In the genomic region with DNA sequence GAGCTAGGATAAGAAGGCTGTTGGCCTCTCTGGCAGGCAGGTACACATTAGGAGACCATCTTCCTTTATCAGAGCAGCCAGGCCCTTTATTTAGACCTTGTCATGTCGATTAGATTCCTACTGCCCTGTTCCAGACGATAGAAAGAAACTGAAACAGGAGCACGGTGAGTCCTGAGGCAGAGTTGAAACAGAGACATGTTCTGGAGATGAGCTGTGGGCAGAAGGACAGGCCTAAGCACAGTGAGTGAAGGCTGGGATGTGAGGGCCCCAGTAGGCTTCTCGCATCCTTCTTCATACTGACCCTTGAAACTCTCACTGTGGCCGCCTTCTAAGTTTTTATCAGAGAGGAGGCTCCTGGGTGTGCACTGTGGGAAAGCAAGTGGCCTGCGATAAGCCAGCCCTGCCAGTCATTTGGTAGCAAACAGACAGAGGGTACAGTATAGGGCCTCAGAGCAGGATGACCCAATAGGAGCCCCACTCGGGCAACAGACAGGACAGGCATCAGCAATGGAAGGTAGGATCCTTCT, we compare ENCODE assay signal across 1 mouse cellular context.
TF ChIP-seq lines count a peak whose summit lies in the region.

No protein-coding gene starts in this region.

TF ChIP-seq in MEL, 35 proteins besides CTCF, POLR2A, EP300 and RAD21 (continued from another document):
- peak; percentile 54; the same call in 1 of the 2 replicates for TF ChIP-seq MXI1 (IDR thresholded peaks at IDR 0.05; ENCODE audit: low read depth, low read length)
- TF ChIP-seq MYC (IDR thresholded peaks at IDR 0.05; ENCODE audit: low read depth, low read length), result no peak
- no peak for TF ChIP-seq POLR2AphosphoS2 (IDR thresholded peaks at IDR 0.05; ENCODE audit: low read length)
- no peak for TF ChIP-seq MEF2A (IDR thresholded peaks at IDR 0.05; ENCODE audit: extremely low read depth, insufficient replicate concordance, low read depth, low read length, poor library complexity, severe bottlenecking)
- no peak for TF ChIP-seq USF1 (IDR thresholded peaks at IDR 0.05; ENCODE audit: low read depth, low read length)
- 0 out of 2 replicates have a peak, but pooled peaks have one; percentile 14 for TF ChIP-seq ZNF384 (IDR thresholded peaks at IDR 0.05; ENCODE audit: low read depth, low read length)
- peak; percentile 76 for TF ChIP-seq TAL1 (IDR thresholded peaks at IDR 0.05; ENCODE audit: low read length)
- TF ChIP-seq ELF1 (IDR thresholded peaks at IDR 0.05; ENCODE audit: low read depth, low read length), result no peak
- TF ChIP-seq ZKSCAN1 (IDR thresholded peaks at IDR 0.05; ENCODE audit: low read depth, low read length), result 0 out of 2 replicates have a peak, but pooled peaks have one; percentile 24
- TF ChIP-seq E2F4 (IDR thresholded peaks at IDR 0.05; ENCODE audit: borderline replicate concordance, low read depth, low read length), result no peak
- peak; percentile 52; the same call in 1 of the 2 replicates for TF ChIP-seq HCFC1 (IDR thresholded peaks at IDR 0.05; ENCODE audit: low read depth, low read length)
- 0 out of 2 replicates have a peak, but pooled peaks have one; percentile 22 for TF ChIP-seq CHD1 (IDR thresholded peaks at IDR 0.05; ENCODE audit: low read depth, low read length)
- no peak for TF ChIP-seq CHD2 (IDR thresholded peaks at IDR 0.05; ENCODE audit: low read length)
- TF ChIP-seq ZMIZ1 (IDR thresholded peaks at IDR 0.05; ENCODE audit: low read depth, low read length), result peak; percentile 55; the same call in 1 of the 2 replicates
- TF ChIP-seq SMC3 (IDR thresholded peaks at IDR 0.05; ENCODE audit: low read depth, low read length), result no peak
- TF ChIP-seq GABPA (IDR thresholded peaks at IDR 0.05; ENCODE audit: low read depth, low read length), result no peak; the same call in 1 of the 2 replicates
- no peak for TF ChIP-seq POLR2AphosphoS5 (IDR thresholded peaks at IDR 0.05; ENCODE audit: borderline replicate concordance, low read depth, low read length)
- TF ChIP-seq UBTF (IDR thresholded peaks at IDR 0.05; ENCODE audit: borderline replicate concordance, insufficient read depth, low read depth, low read length), result no peak
- no peak for TF ChIP-seq USF2 (IDR thresholded peaks at IDR 0.05; ENCODE audit: borderline replicate concordance in 1 of 2, insufficient read depth in 1 of 2, low read depth in 1 of 2, low read length in 2 of 2)
- no peak for TF ChIP-seq ZC3H11A (IDR thresholded peaks at IDR 0.05; ENCODE audit: low read depth, low read length)
- peak; percentile 39; the same call in 1 of the 2 replicates for TF ChIP-seq NELFE (IDR thresholded peaks at IDR 0.05; ENCODE audit: low read depth, low read length)
- TF ChIP-seq MAX (IDR thresholded peaks at IDR 0.05; ENCODE audit: low read length), result 0 out of 2 replicates have a peak, but pooled peaks have one; percentile 51
- TF ChIP-seq TBP (IDR thresholded peaks at IDR 0.05; ENCODE audit: low read depth, low read length), result 0 out of 2 replicates have a peak, but pooled peaks have one; percentile 46
- peak; percentile 80 for TF ChIP-seq TCF12 (IDR thresholded peaks at IDR 0.05; ENCODE audit: low read depth, low read length)
- TF ChIP-seq BHLHE40 (IDR thresholded peaks at IDR 0.05; ENCODE audit: borderline replicate concordance, low read depth, low read length), result no peak
